Mouse (Mus musculus) cortical plate, adult 2 months (tissue): ENCODE measurements around the gene Pah. TPM values are rescaled to one million over a fixed set of nuclear protein-coding genes. Genes with fewer than 3 reads are reported as not detected.

Source experiments
- H3K27ac ChIP-seq: fragments of 200-500 bp; 2 replicates; pipeline ENCODE4 v1.5.1; 2012; ENCODE audit warnings: low read length, control low read depth, inconsistent platforms; ENCODE audit not compliant: insufficient read depth
- H3K4me1 ChIP-seq: fragments of 200-500 bp; 2 replicates; pipeline ENCODE4 v1.6.1; 2011; ENCODE audit warnings: low read length; ENCODE audit not compliant: control insufficient read depth, insufficient read depth
- H3K4me3 ChIP-seq: fragments of 200-500 bp; 2 replicates; pipeline ENCODE4 v1.5.1; 2011; ENCODE audit warnings: mild to moderate bottlenecking, low read length, control low read depth; ENCODE audit not compliant: insufficient read depth
- CTCF ChIP-seq: fragments of 200-500 bp; IDR thresholded peaks from 2 replicates; pipeline ENCODE4 v1.5.1; 2011; ENCODE audit warnings: mild to moderate bottlenecking, control low read depth, low read length; ENCODE audit not compliant: insufficient read depth; ENCODE audit errors: extremely low read depth
- POLR2A ChIP-seq: fragments of 200-500 bp; IDR thresholded peaks from 2 replicates; pipeline ENCODE4 v1.6.1; 2011; ENCODE audit warnings: mild to moderate bottlenecking, low read length, control low read depth; ENCODE audit not compliant: insufficient read depth; ENCODE audit errors: extremely low read depth
- polyA plus RNA-seq: library from polyadenylated mRNA; depleted of rRNA; stranded (reverse); fragments of >200 nt; gene quantifications from 2 replicates; pipeline ENCODE4 v1.2.3, GENCODE M21; 2012; rRNA removed

Pah gene
- polyA plus RNA-seq, 1 experiment: 0.25 TPM

- TF ChIP-seq POLR2A (no peak), CTCF (no peak)
- Histone ChIP-seq H3K4me1 (no peaks in the 10 kb centered on the region), H3K27ac (no peak overlapping the region), H3K4me3 (no peak overlapping the region)
Observed at GRCm38 (mm10) chr10:87625196-87625595, 103.6 kb downstream of the Pah start.

Other genes with a start within 250 kb of the Pah start
- 5.8 and 6.6 TPM in 2 replicates for gene Ascl1, start 28.1 kb upstream of the Pah start, polyA plus RNA-seq